Mouse (Mus musculus) ES-Bruce4 (cell line): ENCODE results near the gene Tmem38b.

Experiments
- CTCF ChIP-seq: IDR thresholded peaks from one replicate; pipeline ENCODE4 v1.8.1; 2011; ENCODE audit warnings: low read depth, low read length
- EP300 ChIP-seq: IDR thresholded peaks from 2 replicates; pipeline ENCODE4 v1.6.1; 2011; ENCODE audit warnings: low read depth, low read length; ENCODE audit not compliant: insufficient read depth

DNA sequence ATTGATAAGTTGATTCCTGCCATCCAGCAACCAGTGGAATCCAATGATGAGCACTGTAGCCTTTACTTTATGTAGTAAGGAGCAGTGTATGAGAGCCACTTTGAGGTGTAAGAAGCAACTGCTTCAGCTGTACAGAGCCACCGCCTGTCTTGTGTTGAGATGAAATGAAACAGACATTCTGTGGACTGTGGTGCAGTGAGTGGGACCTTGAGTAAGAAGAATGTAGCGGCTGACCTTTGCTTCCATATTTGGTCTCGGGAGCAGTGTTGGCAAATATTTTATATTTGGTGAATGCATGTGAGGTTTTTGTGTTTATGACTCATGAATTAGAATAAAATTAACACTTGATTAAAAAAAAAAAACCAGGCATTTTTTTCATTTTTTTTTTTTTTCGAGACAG is 21.7 kb downstream of the Tmem38b start:
- TF ChIP-seq CTCF (no peak), EP300 (no peak)
